Mouse (Mus musculus) liver, adult 10 weeks (tissue): ENCODE measurements around the gene Crat. TPM values are rescaled to one million over a fixed set of nuclear protein-coding genes. Genes with fewer than 3 reads are reported as not detected.

Source experiments
- polyA plus RNA-seq: library from polyadenylated mRNA; stranded (reverse); fragments of 350-450 nt; fragmentation: Illumina TruSeq; extraction: RNeasy Lipid Tissue Mini Kit (QIAGEN cat#74804); gene quantifications from one replicate; pipeline ENCODE4 v1.2.3, GENCODE M21; 2014; ENCODE audit warnings: low read depth, low replicate concordance

Gene Crat
- polyA plus RNA-seq: 7.4 TPM

DNA sequence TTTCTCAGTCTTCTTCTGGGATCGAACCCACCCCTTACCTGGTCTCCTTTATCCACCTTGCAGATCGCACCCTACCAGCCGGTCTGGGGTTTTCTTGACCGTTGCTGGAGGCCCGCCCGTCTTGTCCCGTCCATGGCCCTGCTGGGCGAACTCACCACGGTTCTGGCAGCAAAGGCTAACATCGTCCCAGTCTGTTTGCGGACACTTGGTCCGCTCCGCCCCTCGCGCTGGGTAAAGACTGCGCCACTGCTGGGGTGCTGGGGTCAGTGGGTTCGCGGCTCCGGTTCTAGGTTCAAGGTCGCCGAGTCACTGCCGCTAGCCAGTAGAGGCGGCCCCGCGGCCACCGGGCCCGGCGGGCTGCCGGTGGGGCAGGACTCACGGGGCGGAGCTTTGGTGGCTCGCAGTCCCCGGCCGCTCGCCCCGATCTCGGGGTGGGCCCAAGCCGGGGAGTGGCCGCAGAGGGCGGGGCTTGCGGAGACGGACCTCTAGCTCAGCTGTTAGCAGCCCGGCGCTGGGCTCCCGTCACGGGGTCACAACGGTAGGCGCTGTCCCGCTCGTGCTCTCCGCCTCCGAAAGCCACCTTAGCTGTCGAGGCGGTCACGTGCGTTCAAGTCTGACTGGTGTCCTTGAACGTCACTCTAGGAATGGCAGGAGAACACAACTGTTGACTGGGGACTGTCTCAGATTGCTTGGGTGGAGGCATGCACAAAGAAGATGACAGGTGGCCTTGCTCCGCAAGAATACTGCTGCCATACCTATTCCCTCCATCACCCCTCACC lies at the start of gene Crat:
TSS of gene Crat (minus strand) at position 657 of the 779 bp plus-strand sequence.

DNA sequence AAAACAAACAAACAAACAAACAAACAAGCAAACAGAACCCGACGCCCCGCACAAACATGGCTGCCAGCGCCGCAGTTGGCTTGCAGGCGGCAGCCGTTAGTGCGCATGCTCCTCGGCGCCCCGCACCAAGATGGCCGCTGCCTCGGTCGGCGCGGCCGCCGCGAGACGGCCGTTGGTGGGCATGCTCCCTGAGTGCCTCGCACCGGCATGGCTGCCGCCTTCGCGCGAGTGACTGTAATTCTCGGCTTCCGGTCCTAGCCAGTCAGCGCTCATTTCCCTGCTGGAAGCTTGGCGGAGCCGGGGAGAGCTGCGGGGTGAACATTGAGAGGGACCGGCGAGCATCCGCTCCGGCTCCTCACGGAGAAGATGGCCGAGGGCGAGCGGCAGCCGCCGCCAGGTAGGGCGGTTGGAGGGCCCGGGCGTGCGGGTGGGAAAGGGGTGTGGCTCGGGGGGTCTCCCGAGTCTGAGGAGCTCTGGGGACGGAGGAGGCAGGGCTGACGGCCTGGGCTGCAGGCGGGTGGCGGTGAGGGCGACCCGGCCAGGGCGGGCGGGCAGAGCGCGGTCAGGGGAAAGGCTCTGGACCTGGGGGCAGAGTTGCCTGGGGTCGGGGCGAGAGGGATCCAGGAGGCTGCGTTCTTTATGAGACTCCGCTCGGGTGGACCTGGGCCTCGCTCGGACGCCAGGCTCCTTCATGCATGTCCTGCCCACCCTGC lies 479 bp upstream of the Crat start, which contains the start of gene Ptpa:
TSS of gene Ptpa (plus strand) at position 104 of the 713 bp plus-strand sequence.

DNA sequence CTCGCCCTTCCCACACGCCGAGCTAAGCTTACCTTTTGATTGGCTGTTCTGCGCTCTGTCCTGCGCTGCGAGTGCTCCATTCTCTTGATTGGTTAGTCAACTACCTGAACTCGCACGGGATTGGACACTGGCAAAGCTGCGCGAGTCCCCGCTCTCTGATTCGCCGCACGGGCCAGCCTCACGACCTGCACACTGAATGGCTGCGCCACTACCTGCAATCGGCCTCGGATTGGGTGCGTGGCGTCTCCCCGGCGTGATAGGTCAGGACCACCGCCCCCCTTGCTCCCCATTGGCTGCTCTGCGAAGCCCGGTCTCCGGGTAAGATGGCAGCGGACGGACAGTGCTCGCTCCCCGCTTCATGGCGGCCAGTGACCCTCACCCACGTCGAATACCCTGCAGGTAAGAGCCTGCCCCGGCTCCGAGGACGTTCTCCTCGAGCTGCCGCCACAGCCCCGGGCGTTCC lies 23.5 kb downstream of the Crat start, which contains the start of gene Dolpp1:
TSS of gene Dolpp1 (plus strand) at position 141 of the 463 bp plus-strand sequence.

DNA sequence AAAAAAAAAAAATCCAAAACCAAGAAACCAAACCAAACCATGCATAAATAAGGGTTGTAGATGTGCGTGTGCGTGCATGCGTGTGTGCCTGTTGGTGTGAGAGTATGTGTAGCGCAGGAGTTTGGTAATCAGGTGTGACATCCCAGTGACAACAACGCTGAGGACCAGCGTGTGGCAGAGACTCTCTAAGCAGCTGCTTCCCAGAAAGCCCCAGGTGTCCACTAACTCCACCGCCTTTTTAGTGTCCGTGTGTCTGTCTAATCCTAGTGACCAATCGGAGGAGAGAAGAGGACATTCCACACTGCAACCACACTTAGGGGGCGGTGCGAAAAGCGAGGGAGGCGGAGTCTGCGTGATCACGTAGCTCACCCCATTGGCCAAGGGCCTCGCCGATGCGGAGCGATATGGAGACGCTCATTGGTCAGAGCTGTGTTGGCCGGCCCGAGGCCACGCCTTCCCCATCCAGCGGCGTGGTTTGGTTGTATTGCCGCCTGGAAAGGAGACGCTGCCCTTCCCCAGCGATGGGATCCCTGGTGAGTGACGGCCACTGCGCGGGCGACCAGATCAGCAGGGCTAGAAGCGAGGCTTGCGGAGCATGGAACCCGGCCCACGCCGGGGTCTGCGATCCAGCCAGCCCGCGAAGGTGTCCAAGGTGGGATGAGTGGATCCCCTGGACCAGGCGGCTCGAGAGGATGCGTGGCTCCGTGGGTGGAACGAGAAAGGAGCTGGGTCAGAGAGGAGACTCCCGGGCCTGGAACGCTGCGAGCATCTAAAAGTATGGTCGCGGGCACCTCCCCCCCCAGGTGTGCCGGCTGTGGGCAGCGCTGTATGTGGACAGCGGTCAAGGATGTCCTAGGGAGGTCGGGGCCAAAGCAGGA lies 51.6 kb downstream of the Crat start, which contains the start of gene Miga2:
TSS of gene Miga2 (plus strand) at position 461 of the 878 bp plus-strand sequence.

DNA sequence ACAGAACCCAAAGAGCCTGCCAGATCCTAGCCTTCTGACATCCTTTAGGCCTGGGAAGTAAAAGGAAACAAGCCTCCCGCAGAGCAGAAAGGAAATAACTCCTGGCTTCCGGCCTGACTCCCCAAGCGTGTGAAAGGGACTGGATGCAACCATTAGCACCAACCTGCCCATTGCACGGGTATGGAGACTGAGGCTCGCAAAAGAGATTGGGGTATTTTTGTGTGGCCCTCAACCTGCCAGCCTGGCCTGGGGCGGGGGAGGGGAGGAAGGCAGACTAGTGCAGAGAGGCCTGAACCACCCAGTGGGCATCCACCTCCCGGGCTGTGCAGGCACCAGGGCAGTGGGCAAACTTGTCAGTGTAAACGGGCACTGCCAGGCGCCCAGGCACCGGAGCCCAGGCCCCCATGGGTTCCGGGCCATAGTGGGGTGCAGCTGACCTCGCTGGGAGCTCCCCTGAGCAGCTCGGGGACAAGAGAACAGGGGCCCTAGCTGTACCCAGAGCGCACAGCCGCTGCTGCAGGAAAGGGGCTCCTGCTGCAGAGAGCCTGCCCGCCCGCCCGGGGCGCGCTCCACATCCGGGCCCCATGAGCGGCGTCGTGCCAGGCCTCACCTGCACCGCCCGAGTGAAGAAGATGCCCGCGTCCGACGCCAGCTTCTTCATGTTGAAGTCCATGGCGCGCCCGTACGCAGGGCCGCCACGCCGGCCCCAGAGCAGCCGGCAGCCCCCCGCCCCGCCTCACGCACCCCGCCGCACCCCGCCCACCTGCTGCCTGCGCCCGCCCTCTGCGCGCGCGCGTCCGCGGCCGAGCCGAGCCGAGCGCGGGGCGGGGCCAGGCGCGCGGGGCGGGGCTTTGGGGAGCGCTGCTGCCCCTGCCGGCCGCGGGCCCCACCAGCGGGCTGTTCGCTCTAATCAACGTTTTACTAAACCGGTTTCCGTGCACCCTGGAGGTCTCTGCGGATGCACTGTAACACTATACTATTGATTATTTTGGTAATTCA lies 56.8 kb downstream of the Crat start, which contains the start of gene Sh3glb2:
TSS of gene Sh3glb2 (minus strand) at position 805 of the 999 bp plus-strand sequence.

Other genes with a start within 250 kb of the Crat start
- gene Endog, start 244.3 kb downstream of the Crat start, polyA plus RNA-seq: 0.64 TPM
- gene Spout1, start 237.4 kb downstream of the Crat start, polyA plus RNA-seq: 0.53 TPM
- 13.5 TPM for gene Kyat1, start 210.0 kb downstream of the Crat start, polyA plus RNA-seq
- gene Lrrc8a, start 178.1 kb downstream of the Crat start, polyA plus RNA-seq: 3.3 TPM
- gene Gm28035, start 175.2 kb downstream of the Crat start, polyA plus RNA-seq: 0.26 TPM
- 72.7 TPM for gene Phyhd1, start 149.6 kb downstream of the Crat start, polyA plus RNA-seq
- not detected for gene Gm28038, start 134.8 kb downstream of the Crat start, polyA plus RNA-seq
- gene Dolk, start 129.5 kb downstream of the Crat start, polyA plus RNA-seq: 5.8 TPM
- gene Nup188, start 129.4 kb downstream of the Crat start, polyA plus RNA-seq: 1.1 TPM
- 1.8 TPM for gene Sh3glb2, start 56.5 kb downstream of the Crat start, polyA plus RNA-seq
- 2.6 TPM for gene Miga2, start 51.6 kb downstream of the Crat start, polyA plus RNA-seq
- gene Dolpp1, start 23.6 kb downstream of the Crat start, polyA plus RNA-seq: 1.2 TPM
- 3.8 TPM for gene Ptpa, start 226 bp upstream of the Crat start, polyA plus RNA-seq
- gene Ier5l, start 58.4 kb upstream of the Crat start, polyA plus RNA-seq: not detected
- gene Cstad, start 179.2 kb upstream of the Crat start, polyA plus RNA-seq: not detected